Mouse (Mus musculus): ENCODE data around the gene Gm21974. TPM values are rescaled to one million over a fixed set of nuclear protein-coding genes. Genes with fewer than 3 reads are reported as not detected.

The Gm21974 gene
- polyA plus RNA-seq, 1 experiment from 2014 or later, result not detected

- peaks cover 29% of the 10 kb centered on the region for H3K4me1 ChIP-seq (ENCODE audit: control insufficient read depth, insufficient read depth, low read length)
- no peaks in the 10 kb centered on the region for H3K9me3 ChIP-seq (ENCODE audit: control insufficient read depth, low read depth, low read length)
- H3K27me3 ChIP-seq (ENCODE audit: control insufficient read depth, insufficient read depth, low read length), result no peaks in the 10 kb centered on the region
- peak overlapping the region; percentile 92 for H3K27ac ChIP-seq (ENCODE audit: low read length)
- no peak overlapping the region for H3K4me3 ChIP-seq (ENCODE audit: low read depth, low read length)
- no peak overlapping the region; the same call in 1 of the 2 replicates for H3K9ac ChIP-seq (replicated peaks; ENCODE audit: low read depth, low read length)
- H3K36me3 ChIP-seq (ENCODE audit: control insufficient read depth, insufficient read depth, low read length), result no peaks in the 10 kb centered on the region; the same call in 1 of the 2 replicates
- ATAC-seq (ENCODE audit: insufficient number of reproducible peaks, insufficient read depth, low FRiP score, low read depth), result peak; percentile 28
- peak overlapping the region; percentile 30 for H3K4me2 ChIP-seq (replicated peaks; ENCODE audit: low read depth, low read length)
- WGBS, result 22% methylated on average over 13 of the region's 13 CpGs
Observed at GRCm38 (mm10) chr7:127931351-127932135, 36.3 kb upstream of the Gm21974 start.

- Histone ChIP-seq H3K27me3 (ENCODE audit: control insufficient read depth, insufficient read depth, low read length) (no peaks in the 10 kb centered on the region), H3K27ac (ENCODE audit: low read length) (peak overlapping the region; percentile 92; the same call in 1 of the 2 replicates), H3K36me3 (ENCODE audit: control insufficient read depth, insufficient read depth, low read length) (peaks cover 5% of the 10 kb centered on the region; the same call in 1 of the 2 replicates), H3K9me3 (ENCODE audit: control insufficient read depth, low read depth, low read length) (no peaks in the 10 kb centered on the region), H3K4me1 (ENCODE audit: control insufficient read depth, insufficient read depth, low read length) (peaks cover 29% of the 10 kb centered on the region), H3K4me3 (ENCODE audit: low read depth, low read length) (no peak overlapping the region), H3K9ac (replicated peaks; ENCODE audit: low read depth, low read length) (no peak overlapping the region), H3K4me2 (replicated peaks; ENCODE audit: low read depth, low read length) (0 out of 2 replicates have a peak overlapping the region, but pooled peaks have one; percentile 33)
- no peak for ATAC-seq (ENCODE audit: insufficient number of reproducible peaks, insufficient read depth, low FRiP score, low read depth)
- WGBS, result 73% methylated on average over 5 of the region's 5 CpGs
Observed at GRCm38 (mm10) chr7:127930636-127931035, 35.4 kb upstream of the Gm21974 start.

- Histone ChIP-seq H3K9me3 (ENCODE audit: control insufficient read depth, low read depth, low read length) (no peaks in the 10 kb centered on the region), H3K4me2 (replicated peaks; ENCODE audit: low read depth, low read length) (peak within 1 kb of the TSS; percentile 33), H3K27me3 (ENCODE audit: control insufficient read depth, insufficient read depth, low read length) (no peaks in the 10 kb centered on the region), H3K9ac (replicated peaks; ENCODE audit: low read depth, low read length) (peak within 1 kb of the TSS; percentile 60), H3K4me3 (ENCODE audit: low read depth, low read length) (peak within 1 kb of the TSS; percentile 42), H3K27ac (ENCODE audit: low read length) (peak within 1 kb of the TSS; percentile 92), H3K36me3 (ENCODE audit: control insufficient read depth, insufficient read depth, low read length) (peaks cover 7% of the 10 kb centered on the region; the same call in 1 of the 2 replicates), H3K4me1 (ENCODE audit: control insufficient read depth, insufficient read depth, low read length) (peaks cover 29% of the 10 kb centered on the region)
- 13% methylated on average over 6 of the region's 6 CpGs for WGBS
- peak; percentile 35; the same call in 1 of the 2 replicates for ATAC-seq (ENCODE audit: insufficient number of reproducible peaks, insufficient read depth, low FRiP score, low read depth)
Observed at GRCm38 (mm10) chr7:127929923-127930322, 34.7 kb upstream of the Gm21974 start, which contains the start of gene Prss8. Prss8 (minus strand) TSS chr7:127930104.

- no peak for ATAC-seq (ENCODE audit: insufficient number of reproducible peaks, insufficient read depth, low FRiP score, low read depth)
- Histone ChIP-seq H3K9me3 (ENCODE audit: control insufficient read depth, low read depth, low read length) (no peaks in the 10 kb centered on the region), H3K4me3 (ENCODE audit: low read depth, low read length) (peak overlapping the region; percentile 42), H3K36me3 (ENCODE audit: control insufficient read depth, insufficient read depth, low read length) (peaks cover 11% of the 10 kb centered on the region), H3K4me1 (ENCODE audit: control insufficient read depth, insufficient read depth, low read length) (peaks cover 17% of the 10 kb centered on the region), H3K9ac (replicated peaks; ENCODE audit: low read depth, low read length) (peak overlapping the region; percentile 60), H3K27me3 (ENCODE audit: control insufficient read depth, insufficient read depth, low read length) (no peaks in the 10 kb centered on the region), H3K27ac (ENCODE audit: low read length) (no peak overlapping the region), H3K4me2 (replicated peaks; ENCODE audit: low read depth, low read length) (peak overlapping the region; percentile 33)
- WGBS, result 42% methylated on average over 5 of the region's 5 CpGs
Observed at GRCm38 (mm10) chr7:127928596-127928995, 33.3 kb upstream of the Gm21974 start.

- WGBS, result 80% methylated on average over 11 of the region's 11 CpGs
- H3K4me1 ChIP-seq (ENCODE audit: control insufficient read depth, insufficient read depth, low read length), result peaks cover 17% of the 10 kb centered on the region
- no peak overlapping the region for H3K27ac ChIP-seq (ENCODE audit: low read length)
- H3K4me2 ChIP-seq (replicated peaks; ENCODE audit: low read depth, low read length), result peak overlapping the region; percentile 33
- H3K9ac ChIP-seq (replicated peaks; ENCODE audit: low read depth, low read length), result no peak overlapping the region
- H3K36me3 ChIP-seq (ENCODE audit: control insufficient read depth, insufficient read depth, low read length), result peaks cover 11% of the 10 kb centered on the region
- H3K9me3 ChIP-seq (ENCODE audit: control insufficient read depth, low read depth, low read length), result no peaks in the 10 kb centered on the region
- peak overlapping the region; percentile 42; the same call in 1 of the 2 replicates for H3K4me3 ChIP-seq (ENCODE audit: low read depth, low read length)
- H3K27me3 ChIP-seq (ENCODE audit: control insufficient read depth, insufficient read depth, low read length), result no peaks in the 10 kb centered on the region
- no peak for ATAC-seq (ENCODE audit: insufficient number of reproducible peaks, insufficient read depth, low FRiP score, low read depth)
Observed at GRCm38 (mm10) chr7:127927726-127928125, 32.5 kb upstream of the Gm21974 start.

- Histone ChIP-seq H3K9ac (replicated peaks; ENCODE audit: low read depth, low read length) (no peak overlapping the region), H3K9me3 (ENCODE audit: control insufficient read depth, low read depth, low read length) (no peaks in the 10 kb centered on the region), H3K4me2 (replicated peaks; ENCODE audit: low read depth, low read length) (no peak overlapping the region), H3K27ac (ENCODE audit: low read length) (peak overlapping the region; percentile 91; the same call in 1 of the 2 replicates), H3K36me3 (ENCODE audit: control insufficient read depth, insufficient read depth, low read length) (peaks cover 11% of the 10 kb centered on the region), H3K4me3 (ENCODE audit: low read depth, low read length) (no peak overlapping the region), H3K27me3 (ENCODE audit: control insufficient read depth, insufficient read depth, low read length) (no peaks in the 10 kb centered on the region), H3K4me1 (ENCODE audit: control insufficient read depth, insufficient read depth, low read length) (peaks cover 11% of the 10 kb centered on the region)
- WGBS, result 79% methylated on average over 11 of the region's 11 CpGs
- no peak for ATAC-seq (ENCODE audit: insufficient number of reproducible peaks, insufficient read depth, low FRiP score, low read depth)
Observed at GRCm38 (mm10) chr7:127926846-127927245, 31.6 kb upstream of the Gm21974 start.

GRCm38 (mm10) chr7:127926066-127926465 lies 30.8 kb upstream of the Gm21974 start:
- Histone ChIP-seq H3K4me1 (ENCODE audit: control insufficient read depth, insufficient read depth, low read length) (0 out of 2 replicates have a peak, but pooled peaks cover 3% of the 10 kb centered on the region), H3K9me3 (ENCODE audit: control insufficient read depth, low read depth, low read length) (no peaks in the 10 kb centered on the region), H3K27me3 (ENCODE audit: control insufficient read depth, insufficient read depth, low read length) (no peaks in the 10 kb centered on the region), H3K36me3 (ENCODE audit: control insufficient read depth, insufficient read depth, low read length) (peaks cover 11% of the 10 kb centered on the region), H3K4me3 (ENCODE audit: low read depth, low read length) (no peak overlapping the region), H3K9ac (replicated peaks; ENCODE audit: low read depth, low read length) (no peak overlapping the region), H3K4me2 (replicated peaks; ENCODE audit: low read depth, low read length) (no peak overlapping the region), H3K27ac (ENCODE audit: low read length) (peak overlapping the region; percentile 91)
- no peak for ATAC-seq (ENCODE audit: insufficient number of reproducible peaks, insufficient read depth, low FRiP score, low read depth)
- WGBS, result 76% methylated on average over 8 of the region's 8 CpGs

- ATAC-seq (ENCODE audit: insufficient number of reproducible peaks, insufficient read depth, low FRiP score, low read depth), result peak; percentile 84
- Histone ChIP-seq H3K9me3 (ENCODE audit: control insufficient read depth, low read depth, low read length) (no peaks in the 10 kb centered on the region), H3K9ac (replicated peaks; ENCODE audit: low read depth, low read length) (no peak overlapping the region), H3K4me2 (replicated peaks; ENCODE audit: low read depth, low read length) (no peak overlapping the region), H3K4me1 (ENCODE audit: control insufficient read depth, insufficient read depth, low read length) (0 out of 2 replicates have a peak, but pooled peaks cover 3% of the 10 kb centered on the region), H3K4me3 (ENCODE audit: low read depth, low read length) (no peak overlapping the region), H3K27me3 (ENCODE audit: control insufficient read depth, insufficient read depth, low read length) (no peaks in the 10 kb centered on the region), H3K36me3 (ENCODE audit: control insufficient read depth, insufficient read depth, low read length) (peaks cover 13% of the 10 kb centered on the region), H3K27ac (ENCODE audit: low read length) (peak overlapping the region; percentile 91)
- 71% methylated on average over 5 of the region's 5 CpGs for WGBS
Observed at GRCm38 (mm10) chr7:127925252-127925651, 30.0 kb upstream of the Gm21974 start.
